Mouse (Mus musculus): ENCODE results near the gene Faf1.

GRCm38 (mm10) chr4:109984496-109985423 is 308.4 kb downstream of the Faf1 start:
- TF ChIP-seq CTCF (IDR thresholded peaks at IDR 0.05) = no peak
- no peak for TF ChIP-seq EP300 (IDR thresholded peaks at IDR 0.05)

Data from lung, postnatal 0 days (tissue).